Mouse (Mus musculus) ovary, adult 10 weeks (tissue): ENCODE data around the gene Bsx. TPM values are rescaled to one million over a fixed set of nuclear protein-coding genes. Genes with fewer than 3 reads are reported as not detected.

Source experiments
- polyA plus RNA-seq: library from polyadenylated mRNA; stranded (reverse); fragments of 350-450 nt; fragmentation: Illumina TruSeq; extraction: RNeasy Lipid Tissue Mini Kit (QIAGEN cat#74804); gene quantifications from one replicate; pipeline ENCODE4 v1.2.3, GENCODE M21; 2014

Gene Bsx
- not detected for polyA plus RNA-seq

DNA sequence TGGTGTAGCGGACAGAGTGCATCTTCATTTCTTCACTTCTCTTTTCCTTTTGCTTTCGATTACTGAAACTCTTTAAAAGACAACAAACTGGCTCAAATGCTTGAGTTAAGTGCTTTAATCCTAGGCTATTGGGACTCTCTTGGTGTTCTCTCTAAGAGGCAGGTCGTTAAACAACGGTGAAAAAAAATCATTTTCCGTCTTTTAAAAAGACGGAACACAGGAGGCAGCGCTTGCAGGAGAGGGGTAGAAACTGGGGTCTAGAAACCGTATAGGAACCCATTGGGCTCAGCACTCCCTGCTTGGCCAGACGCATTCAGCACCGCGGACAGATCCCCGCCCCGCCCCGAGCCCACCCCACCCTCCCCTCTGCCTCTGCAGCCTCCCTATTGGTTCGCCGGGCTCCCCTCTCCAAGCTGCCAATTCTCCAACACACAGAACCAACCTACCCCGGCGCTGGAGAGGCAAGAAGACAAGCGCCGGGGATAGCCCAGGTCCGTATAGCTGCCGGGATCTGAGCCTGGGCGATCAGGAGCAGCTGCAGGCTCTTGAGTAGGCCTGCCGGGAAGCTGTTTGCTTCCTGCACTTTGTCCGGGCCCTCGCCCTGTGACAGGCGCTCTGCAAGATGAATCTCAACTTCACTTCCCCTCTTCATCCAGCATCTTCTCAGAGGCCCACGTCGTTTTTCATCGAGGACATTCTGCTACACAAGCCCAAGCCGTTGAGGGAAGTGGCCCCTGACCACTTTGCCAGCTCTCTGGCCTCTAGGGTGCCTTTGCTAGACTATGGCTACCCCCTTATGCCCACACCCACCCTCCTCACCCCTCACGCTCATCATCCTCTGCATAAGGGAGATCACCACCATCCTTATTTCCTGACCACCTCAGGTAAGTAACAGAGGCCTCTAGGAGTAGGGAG is at the start of gene Bsx:
Gene Bsx (plus strand): TSS at position 572 of the 915 bp plus-strand sequence.

Other genes starting within 250 kb of the Bsx start
- not detected for gene Gm21915, start 203.5 kb upstream of the Bsx start, polyA plus RNA-seq
- 27.8 TPM for gene Clmp, start 188.2 kb upstream of the Bsx start, polyA plus RNA-seq
- gene Hspa8, start 73.1 kb upstream of the Bsx start, polyA plus RNA-seq, result 1,701 TPM
- 1.5 TPM for gene Jhy, start 90.0 kb downstream of the Bsx start, polyA plus RNA-seq
- 0.17 TPM for gene Crtam, start 130.5 kb downstream of the Bsx start, polyA plus RNA-seq